Mouse (Mus musculus): ENCODE data around the gene Zbtb1. TPM values are rescaled to one million over a fixed set of nuclear protein-coding genes. Genes with fewer than 3 reads are reported as not detected.
"Not testable (repeated sequence)": the region's sequence is repeated elsewhere in the genome, so short reads cannot be mapped to it uniquely, and the experiment has no call there.

The Zbtb1 gene
- polyA plus RNA-seq, 1 experiment = 0.30 TPM

- no peak overlapping the region for H3K27ac ChIP-seq (ENCODE audit: control insufficient read depth, insufficient read depth, low read depth, low read length)
- H3K4me1 ChIP-seq (ENCODE audit: control insufficient read depth, insufficient read depth, low read length) = no peaks in the 10 kb centered on the region
- no peaks in the 10 kb centered on the region for H3K27me3 ChIP-seq (ENCODE audit: control insufficient read depth, insufficient read depth, low read length)
- no peak overlapping the region for H3K4me3 ChIP-seq (ENCODE audit: control insufficient read depth, low read depth, low read length)
- TF ChIP-seq CTCF (IDR thresholded peaks at IDR 0.05; ENCODE audit: control insufficient read depth, insufficient read depth, insufficient replicate concordance, low read depth, low read length) = no peak
- no peak for TF ChIP-seq POLR2A (IDR thresholded peaks at IDR 0.05; ENCODE audit: control insufficient read depth, low read depth, low read length)
- no peaks in the 10 kb centered on the region for H3K36me3 ChIP-seq (ENCODE audit: control insufficient read depth, insufficient read depth, low read length)
These were observed 57.5 kb downstream of the Zbtb1 start for GRCm38 (mm10) chr12:76427546-76427945.

GRCm38 (mm10) chr12:76430879-76431406 is 60.9 kb downstream of the Zbtb1 start:
- Histone ChIP-seq H3K36me3 (ENCODE audit: control insufficient read depth, insufficient read depth, low read length) (no peaks in the 10 kb centered on the region), H3K27ac (ENCODE audit: control insufficient read depth, insufficient read depth, low read depth, low read length) (no peak overlapping the region), H3K27me3 (ENCODE audit: control insufficient read depth, insufficient read depth, low read length) (no peaks in the 10 kb centered on the region), H3K4me1 (ENCODE audit: control insufficient read depth, insufficient read depth, low read length) (no peaks in the 10 kb centered on the region; the same call in 1 of the 2 replicates), H3K4me3 (ENCODE audit: control insufficient read depth, low read depth, low read length) (no peak overlapping the region)
- no peak for TF ChIP-seq POLR2A (IDR thresholded peaks at IDR 0.05; ENCODE audit: control insufficient read depth, low read depth, low read length)
- no peak for TF ChIP-seq CTCF (IDR thresholded peaks at IDR 0.05; ENCODE audit: control insufficient read depth, insufficient read depth, insufficient replicate concordance, low read depth, low read length)

GRCm38 (mm10) chr12:76431431-76431830 is 61.4 kb downstream of the Zbtb1 start:
- no peak for TF ChIP-seq CTCF (IDR thresholded peaks at IDR 0.05; ENCODE audit: control insufficient read depth, insufficient read depth, insufficient replicate concordance, low read depth, low read length)
- TF ChIP-seq POLR2A (IDR thresholded peaks at IDR 0.05; ENCODE audit: control insufficient read depth, low read depth, low read length) = no peak
- Histone ChIP-seq H3K27ac (ENCODE audit: control insufficient read depth, insufficient read depth, low read depth, low read length) (no peak overlapping the region), H3K36me3 (ENCODE audit: control insufficient read depth, insufficient read depth, low read length) (no peaks in the 10 kb centered on the region), H3K4me1 (ENCODE audit: control insufficient read depth, insufficient read depth, low read length) (no peaks in the 10 kb centered on the region; the same call in 1 of the 2 replicates), H3K27me3 (ENCODE audit: control insufficient read depth, insufficient read depth, low read length) (no peaks in the 10 kb centered on the region), H3K4me3 (ENCODE audit: control insufficient read depth, low read depth, low read length) (no peak overlapping the region)

- Histone ChIP-seq H3K4me3 (ENCODE audit: control insufficient read depth, low read depth, low read length) (no peak overlapping the region), H3K27me3 (ENCODE audit: control insufficient read depth, insufficient read depth, low read length) (no peaks in the 10 kb centered on the region), H3K4me1 (ENCODE audit: control insufficient read depth, insufficient read depth, low read length) (no peaks in the 10 kb centered on the region; the same call in 1 of the 2 replicates), H3K27ac (ENCODE audit: control insufficient read depth, insufficient read depth, low read depth, low read length) (no peak overlapping the region), H3K36me3 (ENCODE audit: control insufficient read depth, insufficient read depth, low read length) (0 out of 2 replicates have a peak, but pooled peaks cover 2% of the 10 kb centered on the region)
- TF ChIP-seq POLR2A (IDR thresholded peaks at IDR 0.05; ENCODE audit: control insufficient read depth, low read depth, low read length) (no peak), CTCF (IDR thresholded peaks at IDR 0.05; ENCODE audit: control insufficient read depth, insufficient read depth, insufficient replicate concordance, low read depth, low read length) (no peak)
These were observed 64.0 kb downstream of the Zbtb1 start for GRCm38 (mm10) chr12:76434111-76434510.

- TF ChIP-seq CTCF (IDR thresholded peaks at IDR 0.05; ENCODE audit: control insufficient read depth, insufficient read depth, insufficient replicate concordance, low read depth, low read length) = no peak
- no peak for TF ChIP-seq POLR2A (IDR thresholded peaks at IDR 0.05; ENCODE audit: control insufficient read depth, low read depth, low read length)
- Histone ChIP-seq H3K27ac (ENCODE audit: control insufficient read depth, insufficient read depth, low read depth, low read length) (no peak overlapping the region), H3K4me3 (ENCODE audit: control insufficient read depth, low read depth, low read length) (peak overlapping the region; percentile 8; the same call in 1 of the 2 replicates), H3K36me3 (ENCODE audit: control insufficient read depth, insufficient read depth, low read length) (0 out of 2 replicates have a peak, but pooled peaks cover 2% of the 10 kb centered on the region), H3K27me3 (ENCODE audit: control insufficient read depth, insufficient read depth, low read length) (no peaks in the 10 kb centered on the region), H3K4me1 (ENCODE audit: control insufficient read depth, insufficient read depth, low read length) (no peaks in the 10 kb centered on the region; the same call in 1 of the 2 replicates)
These were observed 65.0 kb downstream of the Zbtb1 start for GRCm38 (mm10) chr12:76435084-76435483.

GRCm38 (mm10) chr12:76435549-76435948 is 65.5 kb downstream of the Zbtb1 start:
- no peak for TF ChIP-seq POLR2A (IDR thresholded peaks at IDR 0.05; ENCODE audit: control insufficient read depth, low read depth, low read length)
- Histone ChIP-seq H3K27ac (ENCODE audit: control insufficient read depth, insufficient read depth, low read depth, low read length) (no peak overlapping the region), H3K36me3 (ENCODE audit: control insufficient read depth, insufficient read depth, low read length) (0 out of 2 replicates have a peak, but pooled peaks cover 2% of the 10 kb centered on the region), H3K4me3 (ENCODE audit: control insufficient read depth, low read depth, low read length) (no peak overlapping the region), H3K27me3 (ENCODE audit: control insufficient read depth, insufficient read depth, low read length) (no peaks in the 10 kb centered on the region), H3K4me1 (ENCODE audit: control insufficient read depth, insufficient read depth, low read length) (no peaks in the 10 kb centered on the region; the same call in 1 of the 2 replicates)

GRCm38 (mm10) chr12:76443488-76443887 is 73.4 kb downstream of the Zbtb1 start:
- H3K27ac ChIP-seq (ENCODE audit: control insufficient read depth, insufficient read depth, low read depth, low read length); H3K36me3 ChIP-seq (ENCODE audit: control insufficient read depth, insufficient read depth, low read length); H3K4me1 ChIP-seq (ENCODE audit: control insufficient read depth, insufficient read depth, low read length); H3K4me3 ChIP-seq (ENCODE audit: control insufficient read depth, low read depth, low read length); H3K27me3 ChIP-seq (ENCODE audit: control insufficient read depth, insufficient read depth, low read length): not testable (repeated sequence)

- Histone ChIP-seq H3K27me3 (ENCODE audit: control insufficient read depth, insufficient read depth, low read length) (no peaks in the 10 kb centered on the region), H3K27ac (ENCODE audit: control insufficient read depth, insufficient read depth, low read depth, low read length) (peak overlapping the region; percentile 16; the same call in 1 of the 2 replicates), H3K4me3 (ENCODE audit: control insufficient read depth, low read depth, low read length) (peak overlapping the region; percentile 70), H3K36me3 (ENCODE audit: control insufficient read depth, insufficient read depth, low read length) (no peaks in the 10 kb centered on the region), H3K4me1 (ENCODE audit: control insufficient read depth, insufficient read depth, low read length) (no peaks in the 10 kb centered on the region)
- TF ChIP-seq POLR2A (IDR thresholded peaks at IDR 0.05; ENCODE audit: control insufficient read depth, low read depth, low read length) = peak; percentile 37; the same call in 1 of the 2 replicates
- no peak for TF ChIP-seq CTCF (IDR thresholded peaks at IDR 0.05; ENCODE audit: control insufficient read depth, insufficient read depth, insufficient replicate concordance, low read depth, low read length)
These were observed 74.3 kb downstream of the Zbtb1 start for GRCm38 (mm10) chr12:76444359-76444772.
